Mouse (Mus musculus) A20 (cell line): ENCODE results near the gene Med24.
A peak's percentile ranks its signal among the peaks of the same experiment; 100 is the strongest.

Source experiments
- DNase-seq: peaks from one replicate; pipeline ENCODE4 v3.0.0-alpha.2; 2011; ENCODE audit warnings: low read depth, low spot score

Med24 gene

GRCm38 (mm10) chr11:98721458-98722226 is 7.6 kb downstream of the Med24 start:
- no peak for DNase-seq

DNA sequence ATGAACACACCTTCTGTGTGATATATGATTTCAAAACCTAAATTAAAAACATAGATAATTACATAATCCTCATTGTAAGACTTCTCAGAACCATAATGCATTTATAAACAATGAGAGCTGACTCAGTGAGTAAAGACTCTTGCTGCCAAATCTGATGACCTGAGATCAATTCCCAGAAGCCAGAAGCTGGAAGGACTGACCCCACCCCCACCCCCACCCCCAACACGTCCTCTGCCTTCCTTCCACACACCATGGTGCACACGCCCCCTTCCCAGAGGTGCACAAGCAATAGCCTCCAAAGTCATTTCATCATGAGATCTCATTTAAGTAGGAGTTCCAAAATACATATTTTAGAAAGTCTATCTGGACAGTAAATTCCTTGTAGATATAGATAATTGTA is 8.5 kb downstream of the Med24 start:
- no peak for DNase-seq

DNA sequence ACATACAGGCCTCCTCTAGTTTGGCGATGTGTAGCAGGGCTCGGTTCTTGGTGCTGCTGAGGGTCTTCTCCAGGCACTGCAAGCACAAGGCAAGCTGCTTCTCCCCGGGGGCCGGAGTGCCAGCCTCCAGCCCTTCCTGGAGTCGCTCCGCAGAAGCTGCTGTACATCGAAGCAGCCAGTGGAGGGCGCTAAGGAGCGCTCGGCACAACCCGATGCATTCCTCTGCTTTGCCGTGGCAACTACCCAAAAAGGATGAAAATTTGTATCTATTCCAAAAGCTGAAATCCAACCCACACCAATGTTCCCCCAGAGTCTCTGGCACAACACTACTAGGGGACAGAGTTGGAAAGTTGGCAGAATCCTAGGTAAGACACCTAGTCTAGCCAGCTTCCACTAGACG is 11.3 kb downstream of the Med24 start:
- DNase-seq, result no peak

GRCm38 (mm10) chr11:98715946-98716345 is 13.3 kb downstream of the Med24 start:
- DNase-seq, result no peak

- DNase-seq, result no peak
Observed at GRCm38 (mm10) chr11:98713703-98714102, 15.5 kb downstream of the Med24 start.

- DNase-seq, result peak; percentile 14
Observed at GRCm38 (mm10) chr11:98712009-98712408, 17.2 kb downstream of the Med24 start.

DNA sequence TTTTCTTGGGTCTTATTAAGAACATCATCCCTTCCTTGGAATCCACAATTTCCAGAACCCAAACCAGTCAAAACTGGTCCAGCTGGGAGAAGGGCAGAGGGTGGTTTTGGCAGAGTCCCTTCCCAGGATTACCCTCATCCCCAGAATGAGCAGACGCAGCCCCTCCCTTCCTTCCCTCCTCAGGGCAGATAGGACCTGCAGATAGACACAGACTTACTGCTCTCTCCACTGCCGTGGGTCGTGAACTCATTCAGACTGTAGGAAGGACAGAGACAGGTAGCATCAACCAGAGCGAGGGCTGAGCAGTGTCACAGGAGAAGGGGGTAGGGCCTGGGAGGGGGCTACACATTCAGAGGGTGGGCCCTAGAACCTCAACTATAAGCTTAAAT is 18.2 kb downstream of the Med24 start:
- no peak for DNase-seq

DNA sequence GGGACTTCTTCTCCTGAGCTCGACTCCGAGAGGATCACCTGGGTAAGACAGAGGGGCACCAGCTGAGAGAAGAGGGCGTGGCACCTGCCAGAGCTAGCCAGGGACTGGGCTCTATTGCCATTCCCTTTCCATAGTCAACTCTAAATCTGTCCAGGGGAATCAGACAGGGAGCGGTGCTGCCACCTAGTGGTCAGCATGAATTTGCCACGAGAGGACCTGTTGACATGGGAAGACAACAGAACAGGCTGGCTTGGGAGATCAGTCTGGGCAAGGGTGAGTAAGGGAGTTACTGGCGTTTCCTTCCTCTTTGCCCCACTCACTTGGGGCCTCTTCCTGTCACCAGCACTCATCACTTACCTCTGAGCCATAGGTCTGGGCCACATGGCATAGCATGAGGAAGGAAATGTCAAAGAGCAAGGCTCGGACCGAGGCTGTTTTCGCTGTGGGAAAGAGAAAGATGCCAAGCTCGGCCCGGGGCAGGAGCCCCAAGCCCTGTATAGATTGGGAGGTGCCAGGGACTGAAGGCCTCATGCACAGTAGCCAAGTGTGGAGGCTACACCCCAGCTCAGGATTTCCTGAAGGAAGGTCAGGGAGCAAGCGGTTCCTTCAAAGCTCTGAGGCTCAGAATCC is 18.7 kb downstream of the Med24 start:
- peak; percentile 65 for DNase-seq

GRCm38 (mm10) chr11:98709001-98709741 is 20.1 kb downstream of the Med24 start:
- DNase-seq, result no peak

DNA sequence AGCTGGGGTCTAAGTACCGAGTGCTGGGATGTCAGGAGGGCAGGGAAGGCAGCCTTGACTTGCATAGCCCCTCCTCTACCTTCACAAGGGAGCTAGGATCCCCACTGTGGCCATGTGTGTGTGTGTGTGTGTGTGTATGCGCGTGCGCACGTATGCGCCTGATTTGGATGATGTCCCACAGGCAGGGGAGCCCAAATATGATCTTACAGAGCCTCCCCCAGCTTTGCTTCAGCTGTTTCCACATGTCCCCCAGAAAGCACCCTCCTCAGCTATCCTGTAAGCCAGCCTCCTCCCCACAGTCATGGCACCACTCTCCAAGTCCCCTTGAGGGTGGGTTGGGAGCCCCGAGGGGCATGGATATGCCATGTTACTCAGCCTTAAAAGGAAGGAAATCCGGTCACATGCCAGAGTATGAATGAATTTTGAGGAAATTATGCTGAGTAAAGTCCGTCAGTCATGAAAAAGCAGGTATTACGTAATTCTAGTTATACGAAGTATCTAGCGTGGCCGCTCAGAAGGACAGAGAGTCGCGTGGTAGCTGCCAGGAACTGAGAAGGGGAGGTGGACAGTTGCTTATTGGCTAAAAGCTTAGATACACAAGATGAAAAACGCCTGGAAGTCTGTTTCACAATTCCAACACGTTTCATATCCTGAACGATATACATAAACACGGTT is 20.8 kb downstream of the Med24 start:
- no peak for DNase-seq

DNA sequence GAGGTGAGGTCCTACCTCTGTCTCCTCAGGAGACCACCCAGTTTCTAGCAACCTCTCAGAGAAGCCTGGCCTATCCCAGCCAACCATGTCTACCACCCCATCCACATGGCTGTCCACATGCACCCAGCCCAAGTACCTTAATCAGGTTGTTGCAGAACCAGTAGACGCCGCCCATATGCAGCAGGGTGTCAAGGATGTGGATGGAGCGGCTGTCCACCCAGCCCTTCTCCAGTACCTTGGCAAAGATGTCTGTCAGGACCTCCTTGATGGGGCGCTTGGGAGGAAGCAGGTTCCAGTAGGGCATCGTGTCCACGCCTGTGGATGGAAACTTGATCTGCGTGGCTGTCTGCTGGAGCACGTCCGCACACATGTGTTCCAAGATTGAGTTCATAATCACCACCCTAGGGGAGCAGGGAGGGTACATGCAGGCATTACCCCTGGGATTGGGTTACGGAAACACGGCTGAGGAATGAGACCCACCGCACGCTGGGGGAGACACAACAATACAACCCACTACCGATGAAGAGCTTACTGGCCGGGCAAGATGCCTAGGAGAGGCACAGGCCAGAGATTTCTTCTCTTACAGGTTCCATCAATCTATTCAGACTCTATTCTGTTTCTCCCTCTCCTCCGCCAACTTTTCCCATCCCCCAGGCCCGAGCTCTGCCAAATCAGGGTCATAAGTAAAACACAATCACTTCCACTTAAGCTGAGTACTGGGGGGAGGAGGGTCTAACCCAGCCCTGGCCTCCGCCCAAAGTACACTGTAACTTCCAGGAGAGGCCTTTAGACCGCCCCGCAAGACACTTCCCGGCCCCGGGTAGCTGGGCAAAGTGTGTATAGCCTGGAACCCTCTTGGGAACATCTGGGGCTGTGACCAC is 21.6 kb downstream of the Med24 start:
- no peak for DNase-seq

GRCm38 (mm10) chr11:98705021-98705420 is 24.2 kb downstream of the Med24 start:
- DNase-seq, result no peak

- no peak for DNase-seq
Observed at GRCm38 (mm10) chr11:98702323-98702722, 26.9 kb downstream of the Med24 start.

GRCm38 (mm10) chr11:98701213-98701670 is 28.0 kb downstream of the Med24 start, which contains the start of gene Csf3:
TSS of gene Csf3 (plus strand) at chr11:98701263.
- no peak for DNase-seq

DNA sequence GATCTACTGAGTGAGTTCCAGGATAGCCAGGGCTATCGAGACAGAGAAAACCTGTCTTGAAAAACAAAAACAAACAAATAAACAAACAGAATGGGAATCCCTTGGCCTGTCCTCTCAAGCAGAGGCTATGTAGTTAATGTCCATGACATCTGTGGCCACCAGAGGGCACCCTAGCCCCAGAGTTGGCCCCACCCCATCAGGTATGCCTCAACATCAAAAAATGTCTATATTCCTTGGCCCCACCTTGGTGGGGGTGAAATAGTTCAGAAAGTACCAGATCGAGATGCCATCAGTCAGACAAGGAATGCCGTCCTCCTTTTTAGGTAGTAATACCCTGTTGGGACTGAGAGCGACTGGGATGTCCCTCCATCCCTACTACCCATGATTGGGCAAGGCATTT is 29.3 kb downstream of the Med24 start:
- peak; percentile 66 for DNase-seq

- DNase-seq, result no peak
Observed at GRCm38 (mm10) chr11:98698849-98699640, 30.2 kb downstream of the Med24 start.

DNA sequence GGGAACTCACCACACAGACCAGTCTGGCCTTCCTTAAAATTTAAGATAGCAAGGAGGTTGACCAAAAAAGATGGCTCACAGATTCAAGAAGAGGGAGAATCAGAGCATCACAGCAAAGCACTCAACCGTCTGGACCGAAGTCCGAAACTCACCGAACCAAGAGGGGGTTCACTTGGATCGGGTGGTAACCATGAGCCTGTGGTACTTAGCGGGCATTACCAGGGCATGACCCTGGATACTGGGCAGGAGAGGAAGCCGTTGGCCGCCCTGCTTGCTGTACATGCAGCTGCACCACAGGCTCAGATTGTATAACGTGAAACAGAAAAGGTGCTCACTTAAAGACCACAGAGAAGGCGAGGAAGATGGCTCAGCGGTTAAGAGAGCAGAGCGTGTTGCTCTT is 32.0 kb downstream of the Med24 start:
- DNase-seq, result no peak

- no peak for DNase-seq
Observed at GRCm38 (mm10) chr11:98696454-98697216, 32.6 kb downstream of the Med24 start.

DNA sequence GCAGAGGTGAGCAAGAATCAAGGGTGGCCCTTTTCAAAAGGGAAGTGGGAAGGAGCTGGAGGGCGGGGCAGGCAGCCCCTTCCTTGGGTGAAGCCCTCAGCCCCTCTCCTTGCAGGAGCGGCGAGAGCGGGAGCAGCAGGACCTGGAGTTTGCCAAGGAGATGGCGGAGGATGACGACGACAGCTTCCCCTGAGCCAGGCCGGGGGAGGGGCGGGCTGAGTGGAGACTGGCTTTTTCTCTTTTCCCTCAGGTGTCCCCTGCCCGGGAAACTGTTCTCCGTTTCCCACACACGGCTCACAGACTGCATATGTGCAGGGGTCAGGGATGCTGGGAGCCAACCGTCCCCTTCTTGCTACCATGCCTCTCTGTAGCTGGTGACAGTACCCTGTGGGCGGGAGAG is 33.8 kb downstream of the Med24 start:
- no peak for DNase-seq
